Mouse (Mus musculus): ENCODE results near the gene Mzf1.
"Not testable (repeated sequence)": the region's sequence is repeated elsewhere in the genome, so short reads cannot be mapped to it uniquely, and the experiment has no call there.

The Mzf1 gene

DNA sequence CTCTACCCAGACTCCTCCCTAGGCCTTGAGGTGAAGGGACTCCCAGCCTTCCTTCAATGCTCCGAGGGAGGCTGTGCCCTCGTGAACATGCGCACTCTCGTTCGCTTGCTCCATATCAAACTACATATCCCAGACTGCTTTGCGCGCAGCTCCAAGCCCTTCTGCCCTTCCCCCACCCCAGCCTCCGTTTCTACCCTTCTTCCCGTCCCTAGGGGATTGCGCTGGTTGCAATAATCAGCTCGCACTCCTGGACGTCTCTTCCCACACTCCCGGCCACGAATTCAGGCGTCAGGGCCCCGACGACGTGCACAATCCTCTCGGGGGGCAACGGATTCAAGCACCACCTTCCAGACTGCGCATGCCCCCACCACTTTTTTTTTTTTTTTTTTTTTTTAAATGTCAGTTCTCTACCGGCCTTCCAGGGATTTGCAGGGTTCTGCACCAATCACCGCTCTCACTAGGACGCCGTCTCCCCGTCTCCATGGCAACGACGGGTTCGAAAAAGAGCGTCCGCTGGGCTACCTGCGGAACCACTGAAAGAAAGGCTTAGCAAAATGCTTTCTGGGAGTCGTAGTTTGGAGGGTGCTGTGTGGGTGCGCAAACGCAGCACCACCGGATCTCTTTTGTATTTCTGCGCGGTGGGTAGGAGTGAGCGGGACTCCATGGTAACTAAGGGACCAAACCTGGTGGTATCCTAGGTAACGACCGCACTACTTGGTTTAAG is at the start of gene Mzf1:
Gene Mzf1, minus strand, starts transcription at position 478 of the 724 bp plus-strand sequence.
- peak; percentile 95 to 96 for DNase-seq (ENCODE audit: low spot score in 2 of 2)

DNA sequence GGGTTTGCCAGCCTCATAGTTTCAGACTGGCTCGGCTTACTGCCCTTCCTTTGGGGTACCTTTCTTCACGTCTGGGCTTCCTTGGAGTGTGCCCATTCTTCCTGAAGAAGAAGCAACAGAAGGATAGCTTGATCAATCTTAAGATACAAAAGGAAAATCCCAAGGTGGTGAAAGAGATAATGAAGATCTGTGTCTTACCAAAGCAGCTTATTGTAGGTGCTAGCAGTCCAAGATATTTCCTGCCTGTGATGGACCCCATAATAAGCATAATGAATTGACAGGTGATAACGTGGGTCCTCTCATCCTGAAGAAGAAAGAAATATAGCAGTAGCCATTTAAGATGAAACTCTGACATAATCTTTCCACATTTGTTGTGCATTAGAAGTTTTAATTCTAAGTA is 40.5 kb upstream of the Mzf1 start, which contains the start of gene Vmn1r85:
Gene Vmn1r85, minus strand, starts transcription at position 101 of the 400 bp plus-strand sequence.
- DNase-seq (ENCODE audit: low spot score in 2 of 2), result no peak

DNA sequence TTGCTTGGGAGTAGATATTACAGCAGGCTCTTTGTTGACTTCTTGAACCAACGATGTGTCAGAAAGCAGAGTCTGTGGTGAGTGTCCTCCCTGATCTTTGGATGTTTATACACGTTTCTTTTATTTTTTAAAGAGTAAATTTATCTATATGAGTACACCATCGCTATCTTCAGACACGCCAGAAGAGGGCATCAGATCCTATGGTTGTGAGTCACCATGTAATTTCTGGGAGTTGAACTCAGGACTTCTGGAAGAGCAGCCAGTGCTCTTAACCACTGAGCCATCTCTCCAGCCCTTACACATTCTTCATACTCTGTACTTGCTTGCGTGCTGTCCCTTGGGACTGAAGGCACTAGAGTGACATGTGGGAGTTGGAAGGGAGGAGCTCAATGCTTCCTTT is 17.7 kb upstream of the Mzf1 start:
- no peak for DNase-seq (ENCODE audit: low spot score in 2 of 2)

DNA sequence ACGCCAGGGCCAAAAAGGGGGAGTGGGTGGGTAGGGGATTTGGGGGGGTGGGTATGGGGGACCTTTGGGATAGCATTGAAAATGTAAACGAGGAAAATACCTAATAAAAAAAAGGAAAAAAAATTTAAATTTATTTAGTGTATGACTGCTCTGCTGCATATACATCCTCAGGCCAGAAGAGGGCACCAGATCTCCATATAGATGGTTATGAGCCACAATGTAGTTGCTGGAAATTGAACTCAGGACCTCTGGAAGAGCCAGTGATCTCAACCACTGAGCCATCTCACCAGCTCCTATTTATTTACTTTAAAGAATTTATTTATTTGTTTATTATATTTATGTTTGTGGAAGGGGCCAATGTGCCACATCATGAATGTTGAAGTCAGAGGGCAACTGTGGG is 8.8 kb upstream of the Mzf1 start:
- not testable (repeated sequence) for DNase-seq (ENCODE audit: low spot score in 2 of 2)

DNA sequence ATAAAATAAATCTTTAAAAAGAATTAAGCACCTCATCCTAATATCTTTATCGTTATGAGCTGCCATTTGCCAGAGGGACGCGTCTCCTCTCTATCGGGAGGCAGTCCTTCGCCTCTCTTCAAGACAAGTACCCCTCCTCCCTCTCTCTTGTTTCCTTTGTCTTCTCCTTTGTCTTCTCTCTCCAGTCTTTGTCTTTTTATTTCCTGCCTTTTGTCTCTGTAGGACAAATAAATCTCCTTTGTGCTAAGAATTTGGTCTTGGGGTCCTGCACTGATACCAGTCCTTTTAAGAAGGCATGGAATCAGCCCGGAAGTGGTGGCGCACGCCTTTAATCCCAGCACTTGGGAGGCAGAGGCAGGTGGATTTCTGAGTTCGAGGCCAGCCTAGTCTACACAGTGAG is 5.0 kb upstream of the Mzf1 start:
- no peak for DNase-seq (ENCODE audit: low spot score in 2 of 2)

DNA sequence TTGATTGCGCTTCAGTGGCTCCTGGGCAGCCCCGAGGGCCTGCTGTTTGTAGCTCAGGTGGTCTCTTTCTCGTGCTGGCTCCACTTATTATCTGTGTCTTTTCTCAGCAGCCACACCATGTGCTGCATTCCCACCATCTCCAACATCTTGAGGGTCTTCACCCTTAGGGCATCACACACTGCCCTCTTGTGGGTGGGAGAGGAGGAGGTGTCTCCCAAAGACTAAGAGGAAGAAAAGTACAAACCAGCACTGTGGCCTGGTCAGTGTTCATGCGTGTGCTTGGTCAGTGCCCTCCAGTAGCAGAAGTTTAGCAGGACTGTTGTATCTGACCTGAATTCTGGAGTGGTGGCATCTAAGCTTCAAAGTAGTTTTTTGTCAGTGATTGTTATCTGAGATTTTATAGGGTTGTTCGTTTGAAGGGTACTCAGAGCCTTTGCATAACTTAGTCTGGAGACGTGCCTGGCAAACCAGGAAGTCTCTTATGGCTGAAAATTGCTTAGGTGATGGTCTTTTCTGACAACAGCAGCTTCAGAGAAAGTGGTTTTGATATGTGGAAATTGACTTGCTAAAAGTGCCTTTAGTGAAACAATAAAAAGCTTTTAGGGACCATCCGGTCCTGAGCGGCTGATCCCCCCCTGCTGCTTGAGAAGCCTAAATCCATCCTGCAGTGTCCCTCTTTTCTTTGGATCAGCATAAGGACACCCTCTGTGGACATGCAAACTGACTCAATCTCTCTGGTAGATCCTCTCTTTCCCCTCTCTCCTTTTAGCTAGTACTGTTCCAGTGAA is 2.5 kb upstream of the Mzf1 start:
- DNase-seq (ENCODE audit: low spot score in 2 of 2), result no peak

DNA sequence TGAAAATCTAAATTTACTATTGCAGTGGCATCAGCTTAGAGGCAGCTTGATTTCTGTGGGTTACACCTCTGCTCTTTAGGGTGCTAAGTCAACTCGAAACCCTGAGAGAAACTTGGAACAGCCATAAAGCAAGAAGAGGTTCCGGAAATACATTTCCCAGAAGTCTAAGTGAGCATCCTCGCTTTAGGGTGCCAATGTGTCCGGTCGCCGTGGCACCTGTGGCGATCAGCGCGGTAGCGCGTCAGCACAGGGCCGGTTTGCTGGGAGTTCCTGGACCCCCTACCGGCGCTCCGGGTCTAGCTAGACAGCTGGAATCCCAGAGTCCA is 640 bp downstream of the Mzf1 start:
- DNase-seq (ENCODE audit: low spot score in 2 of 2), result no peak

DNA sequence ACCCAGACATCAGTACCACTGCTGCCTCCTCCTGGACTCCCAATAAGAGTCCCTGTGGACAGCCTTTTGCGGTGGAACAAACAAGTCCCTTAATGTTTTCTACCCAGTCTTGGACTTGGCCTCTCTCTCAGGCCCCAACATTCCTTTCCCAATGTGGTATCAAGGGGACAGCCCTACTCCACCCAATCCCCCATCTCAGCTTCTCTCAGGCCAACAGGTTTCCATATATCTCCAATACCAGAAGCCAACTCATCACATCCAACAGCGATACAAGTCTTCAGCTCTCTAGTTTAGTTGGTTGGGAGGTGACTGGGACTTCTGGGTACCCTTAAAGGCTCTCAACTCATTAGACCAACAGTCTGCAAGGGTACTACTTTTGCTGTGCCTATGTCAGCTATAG is 1.1 kb downstream of the Mzf1 start:
- no peak for DNase-seq (ENCODE audit: low spot score in 2 of 2)

DNA sequence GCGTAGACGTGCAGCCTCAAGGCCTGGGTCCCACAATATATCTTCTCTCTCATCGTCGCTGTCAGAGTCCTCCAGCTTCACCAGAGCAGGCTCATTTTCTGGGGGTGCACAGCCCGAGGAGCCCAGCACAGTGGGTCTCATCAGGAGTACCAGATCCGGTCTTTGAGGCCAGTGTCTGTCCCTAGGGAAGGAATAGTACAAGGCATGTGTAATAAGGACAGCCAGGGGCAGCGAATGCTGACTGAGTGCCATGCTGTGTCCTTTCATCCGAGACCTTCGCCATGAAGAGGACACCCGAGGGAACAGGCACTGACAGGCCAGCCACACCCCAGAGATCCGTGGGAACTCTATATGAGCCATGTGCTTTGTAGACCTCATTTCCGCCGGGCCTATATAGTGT is 1.6 kb downstream of the Mzf1 start:
- DNase-seq (ENCODE audit: low spot score in 2 of 2), result no peak

DNA sequence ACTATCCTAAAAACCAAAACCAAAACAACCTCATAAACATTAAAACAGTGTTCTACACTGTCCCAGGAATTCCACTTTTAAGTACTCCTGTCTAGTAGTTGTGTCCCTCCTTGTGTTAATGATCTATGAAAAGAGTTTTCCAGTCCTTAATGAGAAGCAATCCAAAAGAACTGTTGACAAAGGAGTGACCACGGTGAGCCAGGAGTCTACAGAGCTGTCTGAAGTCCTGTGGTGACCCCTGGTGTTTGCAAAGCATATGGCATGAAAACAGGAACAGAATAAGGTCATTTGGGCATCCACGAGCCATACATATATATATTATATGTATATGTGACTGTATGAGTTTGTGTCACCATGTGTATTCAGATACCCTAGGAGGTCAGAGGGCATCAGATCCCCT is 8.5 kb downstream of the Mzf1 start:
- DNase-seq (ENCODE audit: low spot score in 2 of 2), result no peak

DNA sequence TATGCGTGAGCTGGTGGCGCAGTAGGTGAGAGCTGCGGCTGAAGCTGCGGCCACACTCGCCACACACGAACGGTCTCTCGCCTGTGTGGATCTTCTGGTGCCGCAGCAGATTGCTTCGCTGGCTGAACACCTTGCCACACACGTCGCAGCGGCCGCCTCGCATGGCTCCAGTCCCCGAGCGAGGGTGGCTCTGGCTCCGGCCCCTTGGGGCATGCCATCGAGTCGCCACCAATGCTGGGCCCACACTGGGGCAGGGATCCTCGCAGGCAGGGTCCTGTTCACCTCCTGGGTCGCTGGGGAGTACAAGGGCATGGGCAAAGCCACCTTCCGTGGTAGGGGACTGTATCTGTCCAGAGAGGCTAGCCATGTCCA is 10.3 kb downstream of the Mzf1 start:
- DNase-seq (ENCODE audit: low spot score in 2 of 2), result no peak

DNA sequence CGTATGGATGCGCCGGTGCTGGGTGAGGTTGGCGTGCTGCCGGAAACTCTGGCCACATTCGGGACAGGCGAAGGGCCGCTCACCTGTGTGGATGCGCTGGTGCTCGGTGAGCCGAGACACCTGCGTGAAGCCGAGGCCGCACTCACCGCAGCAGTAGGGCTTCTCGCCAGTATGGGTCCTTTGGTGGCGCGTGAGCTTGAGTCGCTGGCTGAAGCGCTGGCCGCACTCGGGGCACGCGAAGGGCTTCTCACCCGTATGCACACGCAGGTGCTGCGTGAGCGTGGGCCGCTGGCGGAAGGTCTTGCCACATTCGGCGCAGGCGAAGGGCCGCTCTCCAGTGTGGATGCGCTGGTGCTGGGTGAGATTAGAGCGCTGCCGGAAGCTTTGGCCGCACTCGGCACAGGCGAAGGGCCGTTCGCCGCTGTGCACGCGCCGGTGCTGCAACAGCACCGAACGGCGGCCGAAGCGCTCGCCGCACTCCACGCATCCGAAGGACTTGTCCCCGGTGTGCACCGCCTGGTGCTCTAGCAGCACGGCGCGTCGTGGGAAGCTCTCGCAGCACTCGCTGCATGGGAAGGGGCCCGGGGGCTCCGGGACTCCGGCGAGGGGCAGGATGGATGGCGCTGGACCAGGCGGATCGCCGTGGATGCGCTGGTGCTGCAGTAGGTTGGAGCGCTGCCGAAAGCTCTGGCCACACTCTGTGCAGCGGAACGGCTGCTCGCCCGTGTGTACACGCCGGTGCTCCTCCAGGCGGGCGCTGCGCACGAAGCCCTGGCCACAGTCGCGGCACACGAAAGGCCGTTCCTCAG is 10.9 kb downstream of the Mzf1 start:
- DNase-seq (ENCODE audit: low spot score in 2 of 2), result no peak

DNA sequence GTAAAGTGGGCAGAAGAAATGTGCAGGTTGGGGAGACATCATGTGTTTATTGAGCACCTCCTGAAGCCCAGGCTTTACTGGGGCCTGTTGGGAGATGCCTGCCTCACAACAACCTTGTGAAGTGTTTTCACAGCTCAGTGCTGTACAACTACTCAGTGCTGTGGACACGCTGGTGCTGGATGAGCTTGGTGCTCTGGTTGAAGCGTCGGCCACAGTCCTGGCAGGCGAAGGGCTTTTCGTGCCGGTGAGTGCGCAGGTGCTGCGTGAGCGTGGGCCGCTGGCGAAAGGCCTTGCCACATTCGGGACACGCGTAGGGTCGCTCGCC is 11.5 kb downstream of the Mzf1 start:
- DNase-seq (ENCODE audit: low spot score in 2 of 2), result no peak

DNA sequence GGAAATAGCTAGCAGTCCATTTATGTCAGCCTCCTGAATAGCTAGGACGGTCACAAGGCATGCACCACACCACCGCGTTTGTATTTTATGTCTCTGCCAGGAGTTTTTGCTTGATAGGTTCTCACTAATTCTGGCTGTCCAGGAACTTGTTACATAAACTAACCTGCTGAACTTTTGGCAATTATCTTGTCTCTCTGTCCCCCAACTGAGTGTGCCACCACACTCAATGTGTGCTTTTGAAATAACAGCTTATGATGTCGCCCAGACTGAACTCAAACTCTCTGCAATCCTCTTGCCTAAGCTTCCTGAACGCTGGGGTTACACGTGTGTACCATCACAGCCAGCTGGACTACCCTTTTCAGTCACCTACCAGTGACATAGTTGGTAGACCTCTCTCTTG is 12.1 kb downstream of the Mzf1 start:
- DNase-seq (ENCODE audit: low spot score in 2 of 2), result no peak

DNA sequence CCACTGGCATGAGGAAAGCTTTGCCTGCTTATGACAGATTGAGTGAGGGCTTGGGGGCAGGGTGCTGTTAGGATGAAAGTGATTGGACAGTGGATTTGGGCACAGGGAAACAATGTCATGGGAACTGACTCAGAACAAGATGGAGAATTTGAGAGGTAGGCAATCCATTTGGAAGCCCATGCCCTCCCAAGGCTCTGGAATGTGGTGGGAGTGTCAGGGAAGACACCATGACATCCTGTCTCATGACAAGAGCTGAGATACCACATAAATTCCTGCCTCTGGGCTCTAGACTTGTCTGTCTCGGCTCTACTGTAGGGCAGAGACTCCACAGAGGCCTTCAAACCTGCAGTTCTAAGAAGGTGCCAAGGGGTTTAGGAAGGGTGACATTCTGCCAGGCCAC is 13.3 kb downstream of the Mzf1 start:
- DNase-seq (ENCODE audit: low spot score in 2 of 2), result no peak

DNA sequence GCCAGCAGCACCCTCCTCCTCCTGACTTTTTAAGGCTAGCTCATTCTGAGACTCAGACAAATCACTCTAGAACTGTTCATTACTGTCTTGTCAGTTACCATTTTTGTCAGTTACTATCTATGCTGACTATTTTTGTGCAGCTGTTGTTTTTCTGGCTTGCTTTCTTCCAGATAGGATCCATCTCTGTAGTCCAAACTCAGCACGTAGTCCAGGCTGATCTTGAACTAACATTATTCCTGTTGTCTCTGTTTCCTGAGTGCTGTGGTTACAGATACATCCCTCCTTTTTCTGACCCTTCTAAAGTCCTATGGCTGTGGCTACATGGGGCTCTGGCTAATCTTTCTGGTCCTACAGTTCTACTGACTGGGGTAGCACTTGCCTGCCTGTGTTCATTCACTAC is 15.4 kb downstream of the Mzf1 start:
- DNase-seq (ENCODE audit: low spot score in 2 of 2), result no peak

DNA sequence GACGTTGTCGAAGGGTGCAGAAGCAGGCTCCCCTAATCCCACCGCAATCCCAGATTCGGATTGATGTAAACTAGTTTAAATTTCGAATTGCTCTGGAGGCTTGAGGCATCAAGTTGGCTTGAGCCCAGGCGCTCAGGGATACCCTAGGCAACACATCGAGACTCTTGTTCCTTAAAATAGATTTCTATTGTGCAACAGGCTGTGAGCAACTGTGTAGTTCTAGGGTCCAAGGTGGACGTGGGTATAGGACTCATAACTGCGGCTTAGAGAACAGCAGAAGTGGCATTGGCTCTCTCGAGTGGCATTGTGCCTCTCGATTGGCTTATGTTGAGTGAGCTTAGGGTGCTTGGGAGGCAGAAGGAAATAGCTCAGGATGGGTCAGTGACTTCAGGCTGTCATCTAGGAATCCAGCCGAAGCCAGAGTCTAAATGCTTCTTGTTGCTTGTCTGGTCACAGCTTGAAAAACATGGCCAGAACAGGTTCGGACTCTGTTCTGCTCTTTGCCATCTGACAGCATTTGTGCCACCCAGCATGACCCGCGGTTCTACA is 15.9 kb downstream of the Mzf1 start:
- no peak for DNase-seq (ENCODE audit: low spot score in 2 of 2)

DNA sequence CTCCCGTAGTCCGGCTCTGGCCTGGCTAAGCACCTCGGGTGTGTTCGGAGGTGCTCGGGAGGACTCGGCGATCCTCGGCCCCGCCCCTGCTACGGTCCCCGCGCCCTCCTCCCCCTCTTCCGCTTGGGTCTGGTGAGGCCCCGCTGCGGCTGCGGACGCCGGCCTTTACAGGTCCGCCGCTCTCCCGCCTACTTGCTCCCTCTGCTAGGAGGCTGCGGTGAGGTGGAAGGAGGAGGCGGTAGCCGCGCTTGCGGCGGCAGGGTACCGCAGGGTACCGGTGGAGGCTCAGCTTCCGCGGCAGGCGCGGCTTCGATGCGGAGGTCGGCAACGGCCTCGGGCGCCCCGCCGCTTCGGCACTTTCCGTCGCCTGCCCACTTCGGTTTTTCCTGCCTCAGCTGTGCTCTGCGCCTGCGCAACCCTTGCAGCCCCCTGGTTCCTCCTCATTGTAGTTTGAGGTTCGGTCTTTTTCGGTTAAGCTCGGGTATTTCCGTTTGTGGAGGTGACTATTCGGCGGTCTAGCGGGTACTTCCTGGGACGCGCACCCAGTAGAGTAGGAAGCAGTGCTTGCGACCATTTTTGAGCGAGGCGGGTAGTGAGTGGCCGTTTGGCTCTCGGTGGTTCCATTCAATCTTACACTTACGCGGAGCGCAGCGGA is 16.5 kb downstream of the Mzf1 start, which contains the start of gene Ube2m:
Gene Ube2m, minus strand, starts transcription at position 375 of the 655 bp plus-strand sequence.
- DNase-seq (ENCODE audit: low spot score in 2 of 2), result peak; percentile 99 to 100

DNA sequence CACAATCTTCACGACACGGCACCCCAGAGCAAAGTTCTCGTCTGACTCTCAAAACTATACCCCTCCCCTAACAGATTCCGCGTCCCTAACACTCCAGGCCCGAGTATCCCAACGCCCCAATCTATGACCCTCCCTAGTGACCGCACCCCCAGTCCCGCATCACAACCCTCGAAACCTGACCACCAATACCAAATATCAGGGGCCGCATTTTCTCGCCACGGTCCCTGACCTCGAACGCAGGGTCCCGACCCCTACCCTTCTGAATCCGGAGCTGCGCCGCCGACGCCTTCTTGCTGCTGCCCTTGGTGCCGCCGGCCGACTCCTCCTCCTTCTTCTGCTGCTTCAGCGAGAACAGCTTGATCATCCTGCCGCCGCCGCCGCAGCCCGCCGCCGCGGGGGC is 17.2 kb downstream of the Mzf1 start:
- DNase-seq (ENCODE audit: low spot score in 2 of 2), result no peak

DNA sequence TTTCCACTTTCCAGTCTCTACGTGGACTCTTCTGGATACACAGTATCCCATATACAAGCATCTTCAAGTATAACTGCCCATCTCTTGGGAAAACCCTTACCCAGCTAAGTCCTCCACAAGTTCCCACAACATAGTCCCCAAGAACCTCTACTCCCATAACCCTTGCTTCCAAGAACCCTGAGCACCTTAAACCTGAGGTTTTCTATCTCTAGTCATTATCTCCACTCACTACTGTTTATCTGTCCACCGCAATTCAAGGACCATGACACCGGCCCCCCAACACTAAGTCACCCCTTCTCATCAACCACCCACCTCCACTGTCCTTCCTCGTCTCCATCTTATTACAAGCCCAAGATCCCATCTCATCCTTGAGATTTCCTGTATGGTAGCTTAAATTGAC is 17.8 kb downstream of the Mzf1 start:
- DNase-seq (ENCODE audit: low spot score in 2 of 2), result no peak

DNA sequence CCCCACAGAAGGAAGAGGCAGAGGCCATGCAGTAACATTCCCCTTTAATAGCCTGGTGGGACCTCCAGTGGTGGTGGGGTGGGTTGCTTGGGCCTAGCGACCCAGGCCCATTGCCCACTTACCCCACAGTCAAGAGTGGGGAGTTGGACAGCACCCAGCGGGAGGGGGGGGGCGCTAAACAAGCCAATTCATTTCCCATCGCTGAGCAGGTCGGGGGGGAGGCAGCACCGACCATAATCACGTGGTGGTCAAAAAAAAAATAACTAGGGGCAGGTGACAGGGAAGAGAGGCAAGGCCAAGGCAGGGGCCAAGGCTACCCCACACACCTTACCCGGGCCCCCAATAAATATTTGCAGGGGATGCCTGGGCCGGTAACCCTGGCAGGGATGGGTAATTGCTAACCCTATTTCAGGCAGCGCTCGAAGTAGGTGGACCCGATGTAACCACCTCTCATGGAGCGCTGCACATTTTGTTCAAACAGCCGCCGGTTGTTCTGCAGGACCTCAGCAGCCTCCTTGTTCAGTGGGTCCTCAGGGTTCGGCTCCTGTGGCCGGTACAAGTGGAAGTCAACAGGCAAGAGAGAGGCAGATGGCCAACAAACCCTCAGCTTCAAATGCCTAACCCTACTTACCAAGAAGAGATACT is 19.2 kb downstream of the Mzf1 start:
- DNase-seq (ENCODE audit: low spot score in 2 of 2), result no peak

Data from right cerebral cortex, adult 2 months (tissue).